Mouse (Mus musculus): ENCODE measurements around the gene Trim7. TPM values are rescaled to one million over a fixed set of nuclear protein-coding genes. Genes with fewer than 3 reads are reported as not detected.
"Not testable (repeated sequence)": the region's sequence is repeated elsewhere in the genome, so short reads cannot be mapped to it uniquely, and the experiment has no call there.

Gene Trim7
- total RNA-seq, 2 experiments from 2014 or later = 93.7 to 106 TPM

GRCm38 (mm10) chr11:48842378-48842792 is 16.4 kb downstream of the Trim7 start:
- DNase-seq = no peak
- intact Hi-C loops (cut with DNase I; ENCODE audit: low total_unique reads) = no loop called here

DNA sequence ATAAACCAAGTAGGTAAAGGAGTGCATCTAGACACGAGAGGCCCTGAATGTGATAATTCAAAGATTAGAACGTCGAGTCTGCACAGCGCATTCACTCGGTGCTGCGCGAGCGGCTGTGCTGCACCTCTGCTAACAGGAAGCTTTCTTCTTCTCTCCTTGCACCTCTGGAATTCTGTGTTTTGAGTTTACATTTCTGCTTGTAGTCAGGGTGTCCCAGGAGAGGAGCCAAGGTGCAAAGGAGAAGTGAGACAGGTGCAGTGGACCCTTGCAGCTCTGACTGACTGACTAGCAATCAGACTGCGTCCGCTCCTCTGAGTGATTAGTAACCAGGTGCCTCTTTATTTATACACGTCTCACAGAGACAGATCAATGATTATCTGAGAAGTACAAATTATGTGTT is 17.3 kb downstream of the Trim7 start:
- intact Hi-C loops (cut with DNase I; ENCODE audit: low total_unique reads) = no loop called here
- DNase-seq = no peak

GRCm38 (mm10) chr11:48844309-48844708 is 18.4 kb downstream of the Trim7 start:
- intact Hi-C loops (cut with DNase I; ENCODE audit: low total_unique reads) = no loop called here
- no peak for DNase-seq

GRCm38 (mm10) chr11:48845244-48845815 is 19.4 kb downstream of the Trim7 start:
- DNase-seq = no peak
- intact Hi-C loops (cut with DNase I; ENCODE audit: low total_unique reads) = no loop called here

- intact Hi-C loops (cut with DNase I; ENCODE audit: low total_unique reads); DNase-seq: not testable (repeated sequence)
Measured at GRCm38 (mm10) chr11:48846362-48846761, 20.4 kb downstream of the Trim7 start.

DNA sequence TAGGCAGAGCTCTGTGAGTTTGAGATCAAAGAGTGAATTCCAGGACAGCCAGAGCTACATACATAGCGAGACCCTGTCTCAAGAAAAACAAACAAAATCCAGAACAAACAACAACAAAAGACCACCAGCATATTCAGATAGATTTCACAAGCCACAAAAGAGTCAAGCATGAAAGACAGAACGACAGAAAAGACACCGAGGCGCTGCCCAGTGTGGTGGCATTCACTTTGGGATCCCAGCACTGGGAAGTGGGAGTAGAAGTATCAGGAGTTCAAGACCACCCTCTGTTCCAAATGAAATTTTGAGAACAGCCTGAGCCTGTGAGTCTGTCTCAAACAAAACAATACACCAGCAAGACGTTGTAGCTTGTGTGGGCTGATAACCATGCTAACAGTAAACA is 20.9 kb downstream of the Trim7 start:
- intact Hi-C loops (cut with DNase I; ENCODE audit: low total_unique reads) = no loop called here

DNA sequence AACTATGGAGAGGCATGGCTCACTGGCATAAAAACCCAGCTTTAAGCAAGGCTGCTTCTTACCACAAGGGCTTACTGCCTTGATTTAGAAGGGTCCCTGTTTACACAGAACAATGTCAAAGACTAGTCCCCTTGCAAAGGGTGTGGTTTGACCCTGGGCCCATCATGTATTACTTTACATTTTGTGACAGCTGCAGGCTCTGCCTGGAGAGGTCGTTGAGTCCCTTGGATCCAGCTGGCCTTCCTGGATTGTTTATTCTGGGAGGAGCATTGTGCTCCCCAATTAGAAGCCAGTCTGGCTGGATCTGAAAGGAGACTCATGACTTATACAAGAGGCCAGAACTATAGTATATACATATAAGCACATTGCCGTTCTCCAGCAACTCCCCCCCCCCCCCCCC is 24.3 kb downstream of the Trim7 start:
- DNase-seq = no peak
- intact Hi-C loops (cut with DNase I; ENCODE audit: low total_unique reads) = no loop called here

More for the DNA sequence above, 20.9 kb downstream of the Trim7 start:
- no peak for DNase-seq

- DNase-seq = no peak
- intact Hi-C loops (cut with DNase I; ENCODE audit: low total_unique reads) = no loop called here
Measured at GRCm38 (mm10) chr11:48851270-48851995, 25.5 kb downstream of the Trim7 start.

DNA sequence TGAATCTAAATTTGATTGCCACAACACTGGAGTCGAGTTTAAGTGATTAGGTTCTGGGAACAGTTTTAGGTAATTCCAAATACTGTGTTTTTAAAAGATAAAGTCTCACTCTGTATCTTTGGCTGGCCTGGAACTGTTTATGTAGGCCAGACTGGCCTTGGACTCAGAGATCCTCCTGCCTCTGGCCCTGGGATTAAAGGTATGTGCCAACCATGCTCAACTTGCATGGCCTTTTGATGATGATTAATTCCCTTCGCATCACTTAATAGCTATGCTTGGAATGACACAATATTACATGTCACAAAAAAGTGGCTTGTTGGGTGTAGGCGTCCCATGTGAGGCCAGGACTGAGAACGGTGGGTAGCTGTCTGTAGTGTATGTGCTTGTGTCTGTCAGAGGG is 26.2 kb downstream of the Trim7 start:
- intact Hi-C loops (cut with DNase I; ENCODE audit: low total_unique reads) = no loop called here
- DNase-seq = no peak

DNA sequence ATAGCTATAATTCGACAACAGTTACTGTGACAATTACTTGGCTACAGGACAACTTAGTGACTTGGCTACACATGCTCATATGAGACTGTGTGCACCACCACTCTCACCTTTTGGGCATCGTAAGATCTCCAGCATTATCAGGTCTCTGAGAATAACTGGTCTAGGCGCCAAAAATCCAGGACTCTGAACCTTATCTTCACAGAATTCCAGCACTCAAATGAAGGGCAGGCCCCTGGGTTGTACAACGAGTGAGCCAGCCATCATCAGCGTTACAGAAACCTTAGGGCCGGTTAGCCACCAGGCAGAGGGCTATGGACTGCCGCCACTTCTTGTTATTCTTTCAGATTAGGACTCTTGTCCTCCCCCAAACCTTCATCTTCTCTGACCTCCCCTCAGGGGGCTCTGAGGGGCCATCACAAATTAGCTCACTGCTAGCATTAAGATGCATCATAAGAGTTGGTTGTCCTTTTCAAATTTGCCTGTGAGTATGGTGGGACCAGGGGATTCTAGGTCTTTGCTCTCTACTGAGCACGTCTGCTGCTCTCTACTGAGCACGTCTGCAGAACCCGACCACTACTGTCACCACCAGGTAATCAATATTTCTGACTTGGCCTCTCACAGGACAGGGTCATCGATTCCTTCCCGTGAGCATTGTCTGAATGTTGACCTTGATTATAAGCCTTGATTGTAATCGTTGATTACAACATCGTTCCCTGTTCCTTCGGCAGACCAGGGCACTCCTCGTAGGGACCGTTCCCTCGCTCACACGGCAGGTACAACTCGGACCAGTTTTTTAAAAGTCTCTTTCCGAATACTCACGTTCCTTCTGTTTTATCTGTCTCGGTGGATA is 26.9 kb downstream of the Trim7 start:
- intact Hi-C loops (cut with DNase I; ENCODE audit: low total_unique reads) = no loop called here
- no peak for DNase-seq

DNA sequence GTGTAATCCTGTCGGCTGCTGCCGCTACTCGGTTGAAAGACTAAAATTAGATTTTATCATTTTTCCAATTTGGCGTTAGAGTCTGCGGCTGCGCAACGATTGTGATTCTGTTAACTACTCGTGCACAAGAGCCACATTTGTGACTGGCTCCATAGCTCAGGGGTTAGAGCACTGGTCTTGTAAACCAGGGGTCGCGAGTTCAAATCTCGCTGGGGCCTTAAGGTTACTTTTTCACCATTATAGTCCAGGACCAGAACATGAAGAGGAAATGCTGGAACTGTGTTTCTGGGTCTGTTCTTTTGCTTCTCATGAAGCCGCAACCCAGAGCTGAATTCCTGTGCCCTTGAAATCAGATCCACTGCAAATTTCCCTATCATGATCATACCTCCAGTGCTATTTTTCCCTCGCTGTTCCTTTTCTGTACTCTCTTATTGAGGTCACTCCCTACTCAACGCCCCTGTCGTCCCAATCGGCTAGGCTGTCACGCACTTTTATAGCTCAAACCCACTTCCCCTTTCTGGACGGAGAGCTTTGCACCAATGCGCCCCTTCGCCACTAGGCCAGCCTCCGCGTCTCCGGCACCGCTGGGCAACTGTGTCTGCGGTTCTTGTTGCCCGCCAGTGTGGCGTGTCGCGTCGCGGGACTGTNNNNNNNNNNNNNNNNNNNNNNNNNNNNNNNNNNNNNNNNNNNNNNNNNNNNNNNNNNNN is 27.7 kb downstream of the Trim7 start:
- DNase-seq = peak; percentile 74
- intact Hi-C loops (cut with DNase I; ENCODE audit: low total_unique reads) = no loop called here

- DNase-seq = no peak
- intact Hi-C loops (cut with DNase I; ENCODE audit: low total_unique reads) = loop anchor here (2.0 kb wide), 1 partner anchor 70 kb away; no protein-coding TSS in a partner anchor
Measured at GRCm38 (mm10) chr11:48859014-48859413, 33.1 kb downstream of the Trim7 start.

DNA sequence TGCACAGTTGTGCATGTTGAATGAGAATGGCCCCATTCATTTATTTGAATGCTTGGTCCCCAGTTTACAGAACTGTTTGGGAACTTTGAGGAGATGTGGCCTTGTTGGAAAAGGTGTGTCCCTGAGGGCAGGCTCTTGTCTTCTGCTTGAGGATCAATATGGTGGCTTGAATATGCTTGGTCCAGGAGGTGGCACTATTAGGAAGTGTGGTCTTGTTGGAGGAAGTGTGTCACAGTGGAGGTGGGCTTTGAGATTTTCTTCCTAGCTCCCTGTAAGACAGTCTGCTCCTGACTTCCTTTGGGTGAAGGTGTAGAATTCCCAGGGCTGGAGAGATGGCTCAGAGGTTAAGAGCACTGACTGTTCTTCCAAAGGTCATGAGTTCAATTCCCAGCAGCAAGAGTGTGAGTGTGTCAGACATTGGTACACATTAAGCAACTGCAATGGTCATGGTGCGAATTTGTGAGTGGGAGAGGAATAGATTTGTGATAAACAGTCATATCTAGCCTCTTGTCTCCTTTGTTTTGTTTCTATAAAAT is 36.9 kb downstream of the Trim7 start:
- no peak for DNase-seq
- intact Hi-C loops (cut with DNase I; ENCODE audit: low total_unique reads) = no loop called here

DNA sequence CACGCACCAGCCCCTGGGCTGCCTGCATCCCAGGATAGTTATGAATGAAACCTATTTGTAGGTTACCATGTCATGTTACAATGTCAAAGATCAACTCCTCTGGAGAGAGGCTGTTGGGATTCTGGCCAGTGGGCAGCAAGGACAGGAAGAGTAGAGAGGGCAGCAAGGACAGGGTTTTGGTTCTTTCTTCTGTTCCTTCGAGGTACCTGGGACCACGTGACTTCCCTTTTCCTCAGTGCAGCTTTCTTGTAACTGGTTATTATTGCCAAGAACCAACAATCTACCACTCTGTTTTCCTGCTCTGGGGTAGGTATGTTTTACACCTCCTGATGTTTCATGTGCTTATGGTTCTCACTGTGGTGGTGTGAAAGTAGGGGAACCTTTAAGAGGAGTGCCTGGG is 37.9 kb downstream of the Trim7 start:
- no peak for DNase-seq
- intact Hi-C loops (cut with DNase I; ENCODE audit: low total_unique reads) = no loop called here

DNA sequence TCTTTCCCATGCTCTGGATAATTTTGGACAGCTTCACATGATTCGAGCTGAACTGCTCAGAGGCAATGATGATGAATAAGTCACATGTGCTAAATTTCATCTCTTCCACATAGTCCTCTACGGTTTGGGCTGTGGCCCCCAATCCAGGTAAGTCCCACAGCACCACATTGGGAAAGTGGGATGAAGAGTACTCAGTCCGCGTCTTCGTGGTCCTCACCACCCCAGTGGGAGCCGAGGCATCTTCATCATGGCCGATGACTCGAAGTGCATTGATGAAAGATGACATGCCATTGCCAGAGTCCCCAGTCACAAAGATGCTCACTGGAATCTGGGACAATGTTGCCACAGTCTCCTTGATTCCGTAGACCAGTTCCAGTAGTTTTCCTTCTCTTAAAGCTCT is 40.5 kb downstream of the Trim7 start:
- no peak for DNase-seq
- intact Hi-C loops (cut with DNase I; ENCODE audit: low total_unique reads) = no loop called here

DNA sequence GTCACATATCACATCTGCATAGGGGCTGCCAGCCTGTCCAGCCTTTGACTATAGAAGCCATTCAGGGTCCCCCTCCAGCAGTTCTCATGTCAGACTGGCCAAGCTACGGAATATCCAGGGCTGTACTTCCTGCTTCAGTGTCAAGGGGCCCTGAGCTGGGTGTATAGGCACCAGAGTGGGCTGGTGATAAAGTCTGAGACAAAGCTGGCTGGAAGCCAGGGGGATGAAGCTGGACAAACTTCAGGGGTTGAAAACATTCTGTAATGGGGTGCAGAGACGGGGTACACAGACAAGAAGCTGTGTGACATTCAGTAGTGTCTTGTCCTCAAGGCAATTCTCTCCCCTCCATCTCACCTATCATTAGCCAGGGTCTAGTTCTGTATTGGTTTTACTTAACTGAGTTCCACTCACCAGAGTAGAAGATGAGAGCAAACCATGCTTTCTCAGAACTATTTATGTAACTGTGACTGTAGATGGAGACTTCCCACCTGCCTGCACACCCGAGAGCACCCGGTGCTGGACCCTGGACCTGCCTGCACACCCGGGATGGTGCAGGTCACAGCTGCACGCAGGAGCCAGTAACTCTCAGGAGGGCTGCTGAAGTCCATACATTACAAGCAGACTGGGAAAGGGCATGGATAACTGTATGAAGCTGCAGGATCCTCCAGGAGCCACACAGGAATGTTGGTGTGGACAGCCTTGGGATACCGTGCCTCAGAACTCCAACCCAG is 43.6 kb downstream of the Trim7 start:
- intact Hi-C loops (cut with DNase I; ENCODE audit: low total_unique reads) = no loop called here
- no peak for DNase-seq

DNA sequence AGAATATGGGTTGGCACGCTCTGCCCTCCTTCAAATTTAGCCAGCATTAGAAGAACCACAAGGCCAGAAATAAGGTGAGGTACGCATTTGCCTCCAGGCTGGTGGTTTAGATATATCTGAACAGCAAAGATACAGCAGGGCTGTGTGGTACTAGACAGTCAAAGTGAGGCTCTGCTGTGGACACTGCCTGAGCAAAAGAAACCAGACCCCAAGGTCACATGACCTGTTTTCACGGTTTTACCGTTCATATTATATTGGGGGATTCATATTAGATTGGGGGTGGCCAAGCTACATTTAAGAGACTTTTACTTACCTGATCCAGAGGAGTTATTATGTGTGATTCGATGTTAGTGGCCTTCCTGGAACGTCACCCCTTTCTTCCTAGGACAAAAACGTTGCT is 44.8 kb downstream of the Trim7 start:
- intact Hi-C loops (cut with DNase I; ENCODE audit: low total_unique reads) = no loop called here
- DNase-seq = no peak

- peak; percentile 70 for DNase-seq
- intact Hi-C loops (cut with DNase I; ENCODE audit: low total_unique reads) = no loop called here
Measured at GRCm38 (mm10) chr11:48871201-48871772, 45.3 kb downstream of the Trim7 start, which contains the start of gene Irgm1. Irgm1 (minus strand) TSS chr11:48871683.
